Mouse (Mus musculus): Measurements from ENCODE around the gene Gdpd1. TPM values are rescaled to one million over a fixed set of nuclear protein-coding genes. Genes with fewer than 3 reads are reported as not detected.

The Gdpd1 gene
- polyA plus RNA-seq (2014; fragmentation: Nextera tagmentation; extraction: Ambion mirVana), result 23.1 and 27.8 TPM in 2 replicates

- Histone ChIP-seq H3K4me3 (ENCODE audit: low read length) (peak within 1 kb of the TSS; percentile 69), H3K4me2 (replicated peaks; ENCODE audit: low read depth, low read length) (peak within 1 kb of the TSS; percentile 97), H3K9me3 (ENCODE audit: control insufficient read depth, low read length) (no peaks in the 10 kb centered on the region), H3K36me3 (ENCODE audit: control insufficient read depth, insufficient read depth, low read length) (peaks cover 17% of the 10 kb centered on the region), H3K27ac (ENCODE audit: low read depth, low read length) (peak within 1 kb of the TSS; percentile 68), H3K27me3 (ENCODE audit: control insufficient read depth, insufficient read depth, low read length) (no peaks in the 10 kb centered on the region), H3K4me1 (ENCODE audit: control insufficient read depth, insufficient read depth, low read length) (no peaks in the 10 kb centered on the region; the same call in 1 of the 2 replicates), H3K9ac (ENCODE audit: low read depth, low read length) (peak within 1 kb of the TSS; percentile 68)
- WGBS, result 1% methylated on average over 43 of the region's 43 CpGs
- ATAC-seq (ENCODE audit: low FRiP score, low TSS enrichment), result peak; percentile 93
Measured at GRCm38 (mm10) chr11:87073866-87074440, at the start of gene Gdpd1. Gene Gdpd1 (minus strand): TSS chr11:87074062.

GRCm38 (mm10) chr11:87121864-87122263 is 48.0 kb upstream of the Gdpd1 start:
- Histone ChIP-seq H3K4me2 (replicated peaks; ENCODE audit: low read depth, low read length) (no peak overlapping the region), H3K9me3 (ENCODE audit: control insufficient read depth, low read length) (no peaks in the 10 kb centered on the region), H3K36me3 (ENCODE audit: control insufficient read depth, insufficient read depth, low read length) (peaks cover 66% of the 10 kb centered on the region), H3K27me3 (ENCODE audit: control insufficient read depth, insufficient read depth, low read length) (no peaks in the 10 kb centered on the region), H3K9ac (ENCODE audit: low read depth, low read length) (no peak overlapping the region), H3K4me1 (ENCODE audit: control insufficient read depth, insufficient read depth, low read length) (no peaks in the 10 kb centered on the region; the same call in none of the 2 replicates), H3K27ac (ENCODE audit: low read depth, low read length) (no peak overlapping the region), H3K4me3 (ENCODE audit: low read length) (no peak overlapping the region)
- WGBS, result 90% methylated on average over 8 of the region's 8 CpGs
- ATAC-seq (ENCODE audit: low FRiP score, low TSS enrichment), result no peak

GRCm38 (mm10) chr11:87110172-87110909 is 36.5 kb upstream of the Gdpd1 start:
- 6% methylated on average over 9 of the region's 9 CpGs for WGBS
- Histone ChIP-seq H3K27me3 (ENCODE audit: control insufficient read depth, insufficient read depth, low read length) (no peaks in the 10 kb centered on the region), H3K4me3 (ENCODE audit: low read length) (peak overlapping the region; percentile 87), H3K27ac (ENCODE audit: low read depth, low read length) (peak overlapping the region; percentile 99), H3K4me2 (replicated peaks; ENCODE audit: low read depth, low read length) (peak overlapping the region; percentile 60), H3K9ac (ENCODE audit: low read depth, low read length) (peak overlapping the region; percentile 94), H3K4me1 (ENCODE audit: control insufficient read depth, insufficient read depth, low read length) (peaks cover 11% of the 10 kb centered on the region; the same call in 1 of the 2 replicates), H3K9me3 (ENCODE audit: control insufficient read depth, low read length) (no peaks in the 10 kb centered on the region), H3K36me3 (ENCODE audit: control insufficient read depth, insufficient read depth, low read length) (peaks cover 39% of the 10 kb centered on the region)
- ATAC-seq (ENCODE audit: low FRiP score, low TSS enrichment), result no peak

- WGBS, result under 1% methylated on average over 42 of the region's 42 CpGs
- H3K36me3 ChIP-seq (ENCODE audit: control insufficient read depth, insufficient read depth, low read length), result peaks cover 38% of the 10 kb centered on the region
Measured at GRCm38 (mm10) chr11:87109519-87110171, 35.8 kb upstream of the Gdpd1 start.

GRCm38 (mm10) chr11:87108755-87109518 is 35.1 kb upstream of the Gdpd1 start, which contains the start of gene Ska2:
Gene Ska2 (plus strand): TSS chr11:87109234.
- Histone ChIP-seq H3K4me3 (ENCODE audit: low read length) (peak within 1 kb of the TSS; percentile 87), H3K27ac (ENCODE audit: low read depth, low read length) (peak within 1 kb of the TSS; percentile 99), H3K36me3 (ENCODE audit: control insufficient read depth, insufficient read depth, low read length) (peaks cover 38% of the 10 kb centered on the region), H3K9me3 (ENCODE audit: control insufficient read depth, low read length) (no peaks in the 10 kb centered on the region), H3K27me3 (ENCODE audit: control insufficient read depth, insufficient read depth, low read length) (no peaks in the 10 kb centered on the region), H3K9ac (ENCODE audit: low read depth, low read length) (peak within 1 kb of the TSS; percentile 94), H3K4me1 (ENCODE audit: control insufficient read depth, insufficient read depth, low read length) (peaks cover 11% of the 10 kb centered on the region; the same call in 1 of the 2 replicates), H3K4me2 (replicated peaks; ENCODE audit: low read depth, low read length) (peak within 1 kb of the TSS; percentile 60)
- peak; percentile 99 for ATAC-seq (ENCODE audit: low FRiP score, low TSS enrichment)
- under 1% methylated on average over 40 of the region's 40 CpGs for WGBS

More at GRCm38 (mm10) chr11:87109519-87110171, 35.8 kb upstream of the Gdpd1 start:
- no peaks in the 10 kb centered on the region for H3K9me3 ChIP-seq (ENCODE audit: control insufficient read depth, low read length)
- peak overlapping the region; percentile 94 for H3K9ac ChIP-seq (ENCODE audit: low read depth, low read length)
- ATAC-seq (ENCODE audit: low FRiP score, low TSS enrichment), result no peak; the same call in none of the 2 replicates
- H3K4me3 ChIP-seq (ENCODE audit: low read length), result peak overlapping the region; percentile 87
- peak overlapping the region; percentile 99 for H3K27ac ChIP-seq (ENCODE audit: low read depth, low read length)
- H3K4me2 ChIP-seq (replicated peaks; ENCODE audit: low read depth, low read length), result peak overlapping the region; percentile 60
- H3K27me3 ChIP-seq (ENCODE audit: control insufficient read depth, insufficient read depth, low read length), result no peaks in the 10 kb centered on the region
- H3K4me1 ChIP-seq (ENCODE audit: control insufficient read depth, insufficient read depth, low read length), result peaks cover 11% of the 10 kb centered on the region; the same call in 1 of the 2 replicates

- Histone ChIP-seq H3K27me3 (ENCODE audit: control insufficient read depth, insufficient read depth, low read length) (no peaks in the 10 kb centered on the region), H3K27ac (ENCODE audit: low read depth, low read length) (peak within 1 kb of the TSS; percentile 99), H3K4me1 (ENCODE audit: control insufficient read depth, insufficient read depth, low read length) (peaks cover 11% of the 10 kb centered on the region; the same call in 1 of the 2 replicates), H3K4me3 (ENCODE audit: low read length) (peak within 1 kb of the TSS; percentile 87), H3K4me2 (replicated peaks; ENCODE audit: low read depth, low read length) (peak within 1 kb of the TSS; percentile 60), H3K9ac (ENCODE audit: low read depth, low read length) (peak within 1 kb of the TSS; percentile 94), H3K36me3 (ENCODE audit: control insufficient read depth, insufficient read depth, low read length) (peaks cover 39% of the 10 kb centered on the region), H3K9me3 (ENCODE audit: control insufficient read depth, low read length) (no peaks in the 10 kb centered on the region)
- WGBS, result 0% methylated on average over 14 of the region's 14 CpGs
- no peak for ATAC-seq (ENCODE audit: low FRiP score, low TSS enrichment)
Measured at GRCm38 (mm10) chr11:87108409-87108754, 34.5 kb upstream of the Gdpd1 start, which contains the start of gene Prr11. Gene Prr11 (minus strand): TSS chr11:87108708.

- Histone ChIP-seq H3K27ac (ENCODE audit: low read depth, low read length) (no peak overlapping the region), H3K9ac (ENCODE audit: low read depth, low read length) (peak overlapping the region; percentile 74; the same call in 1 of the 2 replicates), H3K4me3 (ENCODE audit: low read length) (peak overlapping the region; percentile 75), H3K9me3 (ENCODE audit: control insufficient read depth, low read length) (no peaks in the 10 kb centered on the region), H3K4me2 (replicated peaks; ENCODE audit: low read depth, low read length) (peak overlapping the region; percentile 74), H3K4me1 (ENCODE audit: control insufficient read depth, insufficient read depth, low read length) (peaks cover 12% of the 10 kb centered on the region), H3K27me3 (ENCODE audit: control insufficient read depth, insufficient read depth, low read length) (no peaks in the 10 kb centered on the region), H3K36me3 (ENCODE audit: control insufficient read depth, insufficient read depth, low read length) (peaks cover 45% of the 10 kb centered on the region)
- ATAC-seq (ENCODE audit: low FRiP score, low TSS enrichment), result no peak
- 67% methylated on average over 2 of the region's 2 CpGs for WGBS
Measured at GRCm38 (mm10) chr11:87087142-87087541, 13.3 kb upstream of the Gdpd1 start.

GRCm38 (mm10) chr11:87086290-87086984 is 12.6 kb upstream of the Gdpd1 start, which contains the start of gene Smg8:
Gene Smg8 (minus strand): TSS chr11:87086774.
- Histone ChIP-seq H3K4me3 (ENCODE audit: low read length) (peak within 1 kb of the TSS; percentile 75), H3K9me3 (ENCODE audit: control insufficient read depth, low read length) (no peaks in the 10 kb centered on the region), H3K27ac (ENCODE audit: low read depth, low read length) (peak within 1 kb of the TSS; percentile 30; the same call in 1 of the 2 replicates), H3K36me3 (ENCODE audit: control insufficient read depth, insufficient read depth, low read length) (peaks cover 43% of the 10 kb centered on the region), H3K27me3 (ENCODE audit: control insufficient read depth, insufficient read depth, low read length) (no peaks in the 10 kb centered on the region), H3K4me2 (replicated peaks; ENCODE audit: low read depth, low read length) (peak within 1 kb of the TSS; percentile 74), H3K4me1 (ENCODE audit: control insufficient read depth, insufficient read depth, low read length) (peaks cover 12% of the 10 kb centered on the region), H3K9ac (ENCODE audit: low read depth, low read length) (peak within 1 kb of the TSS; percentile 74)
- WGBS, result under 1% methylated on average over 43 of the region's 43 CpGs
- ATAC-seq (ENCODE audit: low FRiP score, low TSS enrichment), result peak; percentile 93
